Mouse (Mus musculus): Measurements from ENCODE around the gene Lamb1.

DNA sequence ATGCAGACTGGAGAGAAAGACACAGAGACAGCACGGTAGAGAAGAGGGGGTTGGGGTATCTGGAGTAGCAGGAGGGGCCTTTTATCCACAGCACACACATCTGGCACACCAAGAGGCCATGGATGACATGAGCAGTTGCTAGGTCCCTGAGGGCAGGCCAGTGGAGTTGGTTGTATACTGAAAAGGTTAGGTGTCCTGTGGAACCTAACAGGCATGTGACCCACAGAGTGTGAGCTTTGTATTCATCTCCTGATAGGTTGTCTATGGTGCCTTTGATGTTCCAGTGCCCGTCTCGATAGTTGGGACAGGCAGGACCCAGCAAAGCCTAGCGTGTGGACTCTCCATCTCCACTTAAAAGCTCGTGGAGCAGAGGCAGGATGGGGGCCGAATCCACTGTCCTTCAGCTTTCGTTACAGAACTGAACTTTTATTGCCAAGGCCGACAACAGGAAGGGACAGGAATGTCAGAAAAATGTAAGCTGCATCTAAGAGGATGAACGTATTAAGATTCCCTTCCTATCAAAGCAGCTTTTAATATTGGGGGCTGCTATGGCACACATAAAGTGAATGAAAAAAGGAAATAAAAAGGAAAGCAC lies 46.7 kb downstream of the Lamb1 start:
- no peak for TF ChIP-seq TAL1 (IDR thresholded peaks at IDR 0.05; ENCODE audit: low read length)
- TF ChIP-seq GATA1 (IDR thresholded peaks at IDR 0.05; ENCODE audit: low read length) = no peak

Measured in erythroblast, embryonic 14.5 days (primary cell).